Mouse (Mus musculus) lung, embryonic 14.5 days (tissue): ENCODE results near the gene Retreg1. TPM values are rescaled to one million over a fixed set of nuclear protein-coding genes. Genes with fewer than 3 reads are reported as not detected.

Source experiments
- ATAC-seq: fragments of 200-750 bp; cut with Nextera tagmentation; 2 replicates; pipeline ENCODE4 v1.8.0; 2017; ENCODE audit warnings: mild to moderate bottlenecking, moderate TSS enrichment, moderate library complexity; ENCODE audit not compliant: insufficient read depth
- DNase-seq: peaks from one replicate; pipeline ENCODE4 v3.0.0-alpha.2; 2015
- H3K27ac ChIP-seq: fragments of 300-500 bp; sonication (generic); 2 replicates; pipeline ENCODE4 v1.5.1; 2014; ENCODE audit warnings: low read depth, mild to moderate bottlenecking, moderate library complexity
- H3K27me3 ChIP-seq: fragments of 300-500 bp; sonication (generic); 2 replicates; pipeline ENCODE4 v1.6.1; 2014; ENCODE audit warnings: low read length, control low read depth; ENCODE audit not compliant: insufficient read depth
- H3K36me3 ChIP-seq: fragments of 300-500 bp; sonication (generic); 2 replicates; pipeline ENCODE4 v1.6.1; 2014; ENCODE audit warnings: control low read depth; ENCODE audit not compliant: insufficient read depth
- H3K4me1 ChIP-seq: fragments of 300-500 bp; sonication (generic); 2 replicates; pipeline ENCODE4 v1.6.1; 2014; ENCODE audit warnings: antibody characterized with exemption, control low read depth; ENCODE audit not compliant: insufficient read depth
- H3K4me2 ChIP-seq: fragments of 300-500 bp; sonication (generic); 2 replicates; pipeline ENCODE4 v1.6.1; 2014; ENCODE audit warnings: mild to moderate bottlenecking
- H3K4me3 ChIP-seq: fragments of 300-500 bp; sonication (generic); 2 replicates; pipeline ENCODE4 v1.5.1; 2014; ENCODE audit warnings: low read depth, low read length
- H3K9ac ChIP-seq: fragments of 300-500 bp; sonication (generic); 2 replicates; pipeline ENCODE4 v1.6.1; 2014
- H3K9me3 ChIP-seq: fragments of 300-500 bp; sonication (generic); 2 replicates; pipeline ENCODE4 v1.6.1; 2016; ENCODE audit warnings: low read depth, low read length, control low read depth
- CTCF ChIP-seq: IDR thresholded peaks from 2 replicates; pipeline ENCODE4 v1.5.1; 2016; ENCODE audit warnings: antibody characterized with exemption, low read depth
- WGBS: fragments of 180-500 bp; shearing (Covaris S2); extraction: QIAGEN DNeasy Blood & Tissue Kit; methylation state at CpG from one replicate; pipeline ENCODE4 v1.1.7; 2014; 5-methylcytosine and 5-hydroxymethylcytosine counted together
- microRNA-seq: library from miRNA; unstranded; fragments of <30 nt; microRNA quantifications from one replicate; pipeline ENCODE4, GENCODE M21; 2016; ENCODE audit warnings: borderline number of aligned reads
- polyA plus RNA-seq: library from polyadenylated mRNA; unstranded; fragments of >200 nt; fragmentation: Nextera tagmentation; extraction: Ambion mirVana; gene quantifications from 2 replicates; pipeline ENCODE4 v1.2.1, GENCODE M21; 2014

Gene Retreg1
- polyA plus RNA-seq, 1 experiment from 2014 or later, result 5.0 TPM

DNA sequence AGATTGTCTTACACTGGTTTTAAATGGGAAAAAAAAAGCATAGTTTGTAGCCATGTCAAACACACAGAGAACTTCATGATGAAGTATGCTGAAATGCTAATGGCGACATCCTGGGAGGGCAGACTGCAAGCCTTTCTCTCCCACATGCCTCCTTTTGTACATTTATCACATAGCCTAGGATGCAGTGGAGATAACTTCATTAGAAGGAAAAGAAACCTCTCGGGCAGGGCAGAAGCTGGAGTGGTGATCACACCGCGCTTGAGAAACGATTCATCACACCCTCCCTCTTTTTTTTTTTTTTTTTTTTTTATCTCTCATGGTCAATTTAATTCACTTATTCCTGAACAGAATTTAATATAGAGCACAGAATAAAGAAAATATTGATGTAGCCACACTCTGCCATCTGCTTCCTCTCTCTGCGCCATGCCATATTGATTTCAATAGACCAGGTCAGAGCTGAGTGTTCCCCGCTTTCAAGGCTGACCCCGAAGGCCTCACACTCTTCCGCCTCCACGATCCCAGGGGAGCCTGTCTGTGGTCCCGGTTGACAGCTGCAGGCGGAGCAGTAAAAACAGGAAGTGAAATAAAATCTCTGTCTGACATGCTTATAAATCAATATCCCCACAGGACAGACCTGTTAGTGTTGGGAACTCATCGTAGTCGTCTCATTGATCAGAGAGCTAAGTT lies 173.1 kb downstream of the Retreg1 start:
- ATAC-seq, result no peak
- 33% methylated on average over 14 of the region's 14 CpGs for WGBS
- H3K4me1 ChIP-seq, result no peaks in the 10 kb centered on the region
- peak; percentile 27 for DNase-seq
- no peak overlapping the region for H3K4me2 ChIP-seq
- no peaks in the 10 kb centered on the region for H3K36me3 ChIP-seq
- no peaks in the 10 kb centered on the region for H3K9me3 ChIP-seq
- TF ChIP-seq CTCF, result no peak
- no peaks in the 10 kb centered on the region for H3K27me3 ChIP-seq
- no peak overlapping the region for H3K4me3 ChIP-seq
- H3K27ac ChIP-seq, result no peak overlapping the region
- H3K9ac ChIP-seq, result no peak overlapping the region

DNA sequence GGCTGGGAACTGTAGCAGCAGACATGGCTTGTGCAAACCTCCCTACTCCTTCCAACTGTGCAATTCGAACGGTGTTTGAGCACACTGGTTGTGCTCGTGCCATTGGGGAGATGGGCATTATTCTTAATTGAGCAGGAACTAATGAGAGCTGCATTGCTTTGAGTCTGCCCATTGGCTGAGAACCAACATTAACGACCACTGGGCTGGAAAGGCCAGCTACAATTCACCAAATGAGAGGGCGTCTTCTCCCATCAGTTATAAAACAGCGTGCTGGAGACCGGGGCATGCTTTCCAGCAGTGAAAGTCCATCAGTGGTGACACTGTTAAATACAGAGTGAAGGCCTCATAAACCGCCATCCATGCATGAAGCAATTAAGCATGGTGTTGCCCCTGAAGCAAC lies 178.7 kb downstream of the Retreg1 start:
- no peak for TF ChIP-seq CTCF
- H3K27me3 ChIP-seq, result no peaks in the 10 kb centered on the region
- no peak overlapping the region for H3K27ac ChIP-seq
- ATAC-seq, result no peak
- H3K4me1 ChIP-seq, result no peaks in the 10 kb centered on the region
- 87% methylated on average over 8 of the region's 8 CpGs for WGBS
- H3K36me3 ChIP-seq, result no peaks in the 10 kb centered on the region
- no peak overlapping the region for H3K4me2 ChIP-seq
- H3K9ac ChIP-seq, result no peak overlapping the region
- no peak for DNase-seq
- H3K4me3 ChIP-seq, result no peak overlapping the region
- no peaks in the 10 kb centered on the region for H3K9me3 ChIP-seq

DNA sequence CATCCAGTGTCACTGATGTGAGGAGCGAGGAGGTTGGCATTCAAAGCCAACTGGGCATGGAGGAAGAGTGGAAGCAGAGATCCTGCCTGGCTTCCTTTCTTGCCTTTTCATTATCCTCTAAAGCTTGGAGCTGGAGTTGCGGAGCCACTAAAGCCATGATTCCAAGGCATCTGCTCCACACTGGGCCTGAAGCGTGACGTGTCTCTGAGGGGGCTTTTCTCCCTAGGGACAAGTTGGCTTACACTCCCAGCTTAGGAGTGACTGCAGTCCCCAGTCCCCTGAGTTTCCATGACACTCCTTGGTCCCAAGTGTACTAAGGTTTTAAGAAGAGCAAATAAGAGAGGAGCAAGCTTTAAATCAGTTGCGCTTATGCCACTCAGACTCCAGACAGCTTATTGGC lies 179.7 kb downstream of the Retreg1 start:
- no peak overlapping the region for H3K4me2 ChIP-seq
- TF ChIP-seq CTCF, result no peak
- H3K4me3 ChIP-seq, result no peak overlapping the region
- no peaks in the 10 kb centered on the region for H3K9me3 ChIP-seq
- 79% methylated on average over 5 of the region's 5 CpGs for WGBS
- H3K36me3 ChIP-seq, result no peaks in the 10 kb centered on the region
- ATAC-seq (no peak), DNase-seq (no peak)
- H3K9ac ChIP-seq, result no peak overlapping the region
- H3K27me3 ChIP-seq, result no peaks in the 10 kb centered on the region
- H3K4me1 ChIP-seq, result no peaks in the 10 kb centered on the region
- no peak overlapping the region for H3K27ac ChIP-seq

Small RNAs within 50 kb of the gene (microRNA-seq; reads per million reads assigned to microRNA genes)
- not detected for gene Mir7212

Other genes with a start within 250 kb of the Retreg1 start
- gene Myo10, start 220.7 kb upstream of the Retreg1 start, polyA plus RNA-seq, result 48.5 and 54.8 TPM in 2 replicates
- gene Zfp622, start 141.2 kb downstream of the Retreg1 start, polyA plus RNA-seq, result 26.2 and 28.4 TPM in 2 replicates